Mouse (Mus musculus) heart, adult 8-10 months (tissue): ENCODE measurements around the gene Bak1. TPM values are rescaled to one million over a fixed set of nuclear protein-coding genes. Genes with fewer than 3 reads are reported as not detected.

Experiments used
- DNase-seq: peaks from one replicate; pipeline ENCODE4 v3.0.0; 2022; ENCODE audit warnings: low spot score
- total RNA-seq, 4 experiments: library from RNA; stranded (reverse); gene quantifications; 2 replicates each; pipeline ENCODE4 v1.2.4; 2022

Bak1 gene
- total RNA-seq, 4 experiments from 2014 or later: 11.0 to 15.9 (median 13.7) TPM

DNA sequence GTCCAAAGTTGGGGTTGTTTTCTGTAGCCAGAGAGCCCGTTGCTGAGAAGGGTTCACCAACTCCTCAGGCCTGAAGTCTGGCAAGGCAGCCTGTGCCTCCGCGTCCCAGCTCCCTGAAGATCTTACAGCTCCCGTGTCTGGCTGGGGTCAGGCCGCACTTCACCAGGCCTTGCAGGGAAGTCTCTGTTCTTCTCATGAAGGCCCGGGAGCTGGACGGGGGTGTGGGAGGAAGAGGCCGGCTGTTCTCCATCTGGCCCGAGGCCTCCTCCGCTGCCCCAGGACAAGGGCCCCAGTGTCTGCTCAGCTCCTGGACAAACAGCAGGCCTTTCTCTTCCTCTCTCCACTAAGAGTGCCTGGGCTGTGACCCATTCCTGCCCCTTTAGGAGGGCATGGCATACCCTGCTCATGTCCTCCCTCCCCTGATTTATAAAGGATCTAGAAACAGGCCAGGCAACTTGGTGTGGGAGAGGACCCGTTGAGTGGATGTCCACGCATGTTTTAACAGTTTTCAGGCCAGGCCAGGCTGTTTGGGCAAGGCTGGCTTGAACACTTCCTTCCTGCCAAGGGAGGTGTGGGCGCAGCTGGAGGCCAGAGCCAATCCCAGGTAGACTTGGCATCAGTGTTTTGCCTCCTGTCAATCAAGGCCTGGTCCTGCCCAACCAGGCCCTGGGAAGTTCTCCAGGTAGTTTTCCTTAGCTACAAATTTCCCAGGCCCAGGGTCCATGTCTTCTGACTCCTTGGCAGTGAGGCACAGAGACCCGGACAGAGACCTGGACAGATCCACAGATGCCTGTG lies 19.8 kb upstream of the Bak1 start:
- DNase-seq: no peak

DNA sequence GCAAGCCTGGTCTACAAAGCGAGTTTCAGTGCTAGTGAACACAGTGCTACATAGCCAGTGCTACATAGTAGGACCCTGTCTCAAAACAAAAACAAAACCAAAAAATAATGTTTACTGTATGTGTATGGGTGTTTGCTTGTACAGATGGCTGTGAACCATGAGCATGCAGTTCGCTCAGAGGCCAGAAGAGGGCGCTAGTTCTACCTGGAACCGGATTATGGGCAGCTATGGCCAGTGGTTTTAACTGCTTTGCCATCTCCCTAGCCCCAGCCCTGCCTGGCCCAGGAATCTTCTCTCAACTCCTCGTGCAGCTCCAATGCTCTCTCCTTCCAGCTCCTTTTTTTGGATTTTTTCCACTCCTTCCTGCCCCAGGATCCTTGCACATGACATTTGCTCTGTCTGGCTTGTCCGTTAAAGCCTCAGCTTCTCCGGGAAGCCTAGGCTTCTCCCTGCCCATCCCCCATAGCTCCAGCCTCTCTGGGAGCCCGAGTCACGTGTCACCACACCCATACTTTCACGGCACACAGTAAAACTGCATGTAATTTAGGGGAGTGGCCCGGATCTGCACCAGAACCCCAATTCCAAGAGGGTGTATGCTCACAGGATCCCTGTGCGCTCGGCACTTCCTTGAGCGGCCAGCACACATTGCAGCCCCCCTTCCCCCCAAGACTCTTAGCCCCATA lies 19.1 kb upstream of the Bak1 start:
- no peak for DNase-seq

DNA sequence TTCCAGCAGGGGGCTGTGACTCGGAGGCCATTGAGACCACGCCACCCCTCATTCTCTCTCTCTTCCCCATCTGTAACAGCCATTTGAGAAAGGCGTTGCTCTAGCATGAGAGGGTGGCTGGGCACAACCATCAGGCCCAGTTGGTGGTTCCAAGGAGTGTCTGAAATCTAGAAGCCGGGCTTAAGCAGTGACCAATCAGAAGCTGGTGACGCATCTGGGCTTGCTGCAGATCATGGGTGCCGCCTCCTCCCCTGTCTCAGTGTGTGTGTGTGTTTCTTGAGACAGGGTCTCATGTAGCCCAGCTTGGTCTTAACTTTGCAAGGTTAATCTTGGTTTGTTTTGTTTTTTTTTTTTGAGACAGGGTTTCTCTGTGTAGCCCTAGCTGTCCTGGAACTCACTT lies 16.4 kb upstream of the Bak1 start:
- DNase-seq: no peak

DNA sequence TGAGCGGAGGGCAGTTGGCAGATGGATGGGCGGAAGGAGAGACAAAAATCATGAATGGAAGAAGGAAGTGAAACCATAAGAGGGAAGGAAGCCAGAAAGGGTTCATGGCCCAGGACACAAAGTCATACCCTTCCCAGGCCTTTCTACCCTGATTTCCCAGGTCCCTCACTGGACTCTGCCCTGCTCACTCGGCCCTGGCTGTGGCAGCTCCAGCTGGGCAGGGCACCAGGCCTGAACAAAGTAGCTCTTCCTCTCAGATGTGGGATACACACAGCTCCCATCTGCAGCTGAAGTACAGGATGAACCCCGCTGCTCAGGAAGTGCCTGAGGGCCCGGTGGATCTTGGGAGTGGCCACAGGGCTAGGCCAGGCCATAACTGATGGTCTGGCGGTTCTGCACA lies 14.0 kb upstream of the Bak1 start:
- DNase-seq: no peak

DNA sequence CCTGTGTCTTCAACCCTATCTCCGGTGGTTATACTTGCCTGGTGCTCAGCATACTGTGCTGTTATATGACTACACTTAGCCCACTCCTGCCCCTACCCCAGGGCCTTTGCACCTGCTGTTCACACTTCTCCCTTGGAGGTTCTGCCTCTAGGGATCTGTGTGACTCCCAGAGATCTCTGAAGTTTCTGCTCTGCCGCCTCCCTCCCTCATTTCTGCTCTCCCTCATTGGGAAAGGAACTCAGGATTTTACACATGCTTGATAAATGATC lies 12.9 kb upstream of the Bak1 start:
- DNase-seq: no peak

DNA sequence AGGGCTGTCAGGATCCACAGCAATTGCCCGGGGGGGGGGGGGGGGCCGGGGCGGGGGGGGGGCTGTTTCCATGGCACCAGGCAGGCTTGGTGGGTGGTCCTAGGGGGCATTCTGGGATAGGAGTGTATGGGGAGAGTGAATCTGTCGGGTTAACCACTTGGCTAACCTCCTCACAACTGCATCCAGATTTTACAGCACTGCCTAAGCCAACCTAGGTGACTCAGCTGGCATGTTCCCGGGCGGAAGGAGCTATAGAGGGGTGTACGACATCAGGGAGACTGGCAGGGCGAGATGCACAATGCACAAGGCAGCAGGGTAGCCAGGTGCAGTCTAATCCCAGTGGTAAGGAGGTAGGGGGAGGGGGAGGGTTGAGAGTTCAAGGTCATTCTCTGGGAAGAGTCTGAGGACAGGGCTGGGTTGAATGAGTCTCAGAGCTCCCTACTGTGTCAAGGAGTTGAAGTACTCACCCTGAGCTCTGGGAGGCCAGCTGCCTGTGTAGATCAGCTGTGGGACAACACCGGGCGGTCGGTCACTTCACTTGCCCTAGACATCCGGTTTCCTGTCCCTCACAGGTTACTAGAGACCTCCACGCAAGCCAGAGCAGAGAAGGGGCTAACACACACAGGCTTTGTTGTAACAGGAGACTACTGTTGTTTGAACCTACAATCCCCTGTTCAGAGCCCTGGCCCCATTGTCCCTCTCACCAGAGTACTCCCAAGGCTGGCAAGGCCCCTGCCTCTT lies 12.4 kb upstream of the Bak1 start:
- no peak for DNase-seq

DNA sequence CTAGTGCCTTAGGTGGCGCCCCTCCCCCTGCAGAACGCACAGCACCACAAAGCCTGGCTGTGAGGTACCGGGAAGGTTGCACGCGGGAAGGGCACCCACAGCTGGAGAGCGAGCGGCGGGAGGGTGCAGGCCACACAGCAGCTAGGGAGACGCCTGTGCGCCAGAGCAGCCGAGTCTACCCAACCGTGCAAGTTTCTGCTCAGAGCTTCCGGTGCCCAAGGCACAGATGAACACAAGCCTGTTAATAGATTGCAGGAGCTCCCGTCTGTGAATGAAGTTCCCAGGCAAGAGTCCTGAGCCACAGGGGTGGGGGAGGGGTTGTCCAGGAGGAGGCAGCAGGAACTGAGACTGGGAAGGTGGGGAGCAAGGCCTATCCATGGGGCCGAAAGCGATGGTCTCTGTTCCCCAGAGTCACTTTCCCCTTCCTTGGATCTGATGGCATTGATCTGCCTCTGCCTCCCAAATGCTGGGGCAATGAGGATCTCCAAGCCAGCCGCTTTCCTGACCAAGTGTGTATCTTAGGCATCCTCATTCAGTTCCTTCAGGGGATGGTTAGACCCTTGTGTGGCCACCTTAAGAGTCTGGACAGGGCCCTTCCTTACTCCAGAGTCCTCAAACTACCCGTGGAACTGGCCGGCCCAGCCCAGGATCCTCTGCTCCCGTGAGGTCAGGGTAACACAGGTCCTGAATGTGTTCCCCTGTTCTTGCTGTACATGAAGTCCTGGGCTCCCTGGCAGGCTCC lies 11.7 kb upstream of the Bak1 start:
- DNase-seq: no peak

DNA sequence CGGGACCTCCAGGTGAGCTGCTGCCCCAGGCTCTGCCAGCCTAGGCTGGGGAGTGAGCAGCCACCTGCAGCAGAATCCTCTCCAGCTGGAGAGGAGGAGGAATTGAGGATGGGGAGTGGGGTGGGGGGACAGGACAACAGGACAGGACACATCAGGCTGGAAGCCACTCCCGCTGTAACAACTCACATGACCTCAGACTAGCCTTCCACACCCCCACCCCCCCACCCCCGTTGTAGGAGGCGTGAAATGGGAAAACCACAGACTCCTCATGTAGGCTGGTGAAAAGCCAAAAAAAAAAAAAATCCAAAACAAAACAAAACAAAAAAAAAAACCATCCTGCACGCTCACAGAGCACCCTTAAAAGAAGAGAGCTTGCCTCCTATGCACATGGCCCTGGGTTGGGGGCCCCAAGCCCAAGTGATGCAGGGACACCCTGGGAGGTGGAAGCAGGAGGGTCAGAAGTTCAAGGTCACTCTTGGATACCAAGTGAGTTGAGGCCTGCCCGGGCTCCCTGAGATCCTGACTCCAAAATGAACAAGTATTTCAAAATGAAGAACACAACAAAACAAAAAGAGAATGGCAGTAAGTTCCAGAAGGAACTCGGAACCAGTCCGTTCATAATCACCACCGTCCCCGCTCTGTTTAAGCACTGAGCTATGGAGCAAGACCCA lies 10.8 kb upstream of the Bak1 start:
- DNase-seq: no peak

DNA sequence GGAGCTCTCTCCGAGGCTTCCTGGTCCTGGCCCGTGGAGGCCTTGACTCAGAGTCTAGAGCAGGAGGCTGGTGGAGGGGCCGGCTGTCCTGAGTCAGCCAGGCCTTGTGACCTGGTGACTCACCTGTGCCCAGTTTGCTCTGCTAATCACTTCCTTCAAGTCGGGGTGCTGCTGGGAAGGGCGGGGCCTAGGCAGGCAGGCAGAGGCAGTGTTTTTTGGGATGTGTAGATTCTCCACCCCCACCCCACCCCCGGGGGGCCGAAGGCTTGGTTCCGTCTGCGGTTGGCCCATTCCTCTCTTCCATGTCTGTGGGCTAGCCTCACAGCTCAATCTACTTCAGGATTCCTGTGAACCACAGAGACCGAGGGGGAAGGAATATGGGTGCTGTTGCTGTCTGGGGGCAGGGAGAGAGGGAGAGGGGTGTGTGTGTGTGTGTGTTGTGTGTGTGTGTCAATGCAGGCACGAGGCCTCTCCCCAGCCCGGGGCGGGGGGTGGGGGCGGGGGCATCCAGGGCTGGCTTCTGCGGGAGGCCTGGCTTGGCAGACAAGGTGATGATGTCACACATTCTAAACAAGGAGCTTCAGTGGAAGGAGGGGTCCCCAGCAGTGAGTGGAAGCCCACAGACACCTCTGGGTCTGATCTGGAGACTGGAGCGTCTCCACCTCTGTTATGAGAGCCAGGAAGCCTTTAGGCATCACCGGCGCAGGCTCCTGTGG lies 9.7 kb upstream of the Bak1 start:
- DNase-seq: no peak

DNA sequence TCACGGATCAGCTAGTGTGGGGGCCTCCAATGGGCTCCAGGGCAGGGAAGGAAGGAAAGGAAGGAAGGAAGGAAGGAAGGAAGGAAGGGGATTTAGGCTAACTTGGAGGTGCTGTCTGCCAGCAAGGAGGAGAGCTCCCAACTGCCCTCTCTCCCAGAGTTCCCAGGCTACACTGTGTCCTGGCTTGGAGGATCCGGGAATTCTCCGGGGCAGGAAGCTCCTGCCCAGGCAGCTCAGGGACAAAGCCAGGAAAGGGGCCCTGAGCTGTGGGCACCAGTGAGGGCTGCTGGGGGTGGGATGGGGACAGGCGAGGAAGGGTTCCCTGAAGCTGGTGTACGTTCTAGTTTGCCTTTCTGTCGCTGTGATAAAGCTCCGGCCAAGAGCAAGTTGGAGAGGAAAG lies 7.7 kb upstream of the Bak1 start:
- DNase-seq: no peak

DNA sequence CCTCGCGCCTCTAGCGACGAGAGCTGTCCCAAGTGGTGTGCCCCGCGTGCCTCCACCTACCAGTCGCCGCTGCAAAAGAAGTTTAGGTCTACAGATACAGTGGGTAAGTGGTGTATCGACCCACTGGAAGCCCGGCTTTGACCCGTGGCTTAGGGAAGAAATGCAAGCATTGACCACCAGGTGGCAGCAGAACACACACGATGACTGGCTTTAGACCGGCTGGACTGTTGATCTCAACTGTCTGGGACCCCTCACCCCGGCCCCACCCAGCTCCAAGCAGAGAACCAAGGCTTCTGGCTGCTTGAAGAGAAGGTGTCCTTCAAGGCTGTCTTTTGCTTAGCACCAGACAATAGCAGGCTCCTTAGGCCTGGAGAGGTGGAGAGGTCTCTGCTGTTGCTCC lies 4.1 kb upstream of the Bak1 start:
- DNase-seq: peak; percentile 84

DNA sequence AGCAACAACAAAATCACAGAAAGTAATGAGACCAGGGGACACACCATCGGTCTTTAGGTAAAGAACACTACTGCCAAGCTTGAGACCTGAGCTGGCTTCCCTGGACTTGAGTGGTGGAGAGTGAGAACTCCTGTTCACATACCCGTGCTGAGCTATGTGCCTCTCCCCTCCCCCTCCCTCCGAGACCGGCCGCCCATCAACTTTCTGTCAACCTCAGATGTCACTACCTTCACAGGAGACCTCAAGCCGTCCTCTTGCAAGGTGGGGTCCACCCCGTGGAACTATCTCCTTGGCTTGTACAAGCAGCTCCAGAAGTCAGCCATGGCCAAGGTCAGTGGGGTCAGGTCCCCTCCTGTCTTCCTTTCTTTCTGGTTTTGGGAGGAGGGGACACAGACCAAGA lies 3.5 kb upstream of the Bak1 start:
- no peak for DNase-seq

DNA sequence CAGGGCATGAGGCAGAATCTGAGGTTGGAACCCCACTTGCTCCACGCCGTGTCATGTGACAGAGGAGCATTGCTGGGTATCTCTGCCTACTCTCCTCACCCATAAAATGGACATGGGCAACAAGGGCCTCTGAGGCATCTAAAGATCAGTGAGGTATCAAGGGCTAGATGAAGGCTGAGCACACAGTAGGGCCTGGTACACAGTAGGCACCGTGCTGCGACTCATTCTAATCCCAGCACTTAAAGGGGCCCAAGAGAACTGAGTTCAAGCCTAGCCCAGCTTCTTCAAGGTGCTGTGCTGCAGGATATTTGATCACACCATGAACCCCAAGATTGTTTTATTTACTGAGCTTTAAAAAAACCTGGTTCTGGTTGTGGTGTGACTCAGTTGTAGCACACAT lies 2.1 kb upstream of the Bak1 start:
- no peak for DNase-seq

DNA sequence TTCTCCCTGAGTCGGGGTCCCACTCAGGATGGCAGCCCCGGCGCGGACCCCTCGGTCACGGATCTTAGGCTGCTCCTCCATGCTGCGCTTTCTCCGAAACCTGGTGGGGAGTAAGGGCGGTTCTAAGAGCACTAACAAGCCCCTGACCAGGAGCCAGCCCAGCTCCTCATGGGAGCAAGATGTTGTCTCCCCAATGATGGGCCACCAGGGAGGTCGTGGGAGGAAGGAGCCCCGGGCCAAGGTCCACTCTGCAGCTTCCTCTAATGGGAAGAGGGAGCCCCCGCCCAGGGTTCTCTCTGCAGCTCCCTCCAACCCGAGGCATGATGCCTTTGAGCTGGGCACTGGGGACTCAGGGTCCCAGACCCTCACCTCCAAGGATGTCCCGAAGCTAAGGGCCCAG lies 622 bp upstream of the Bak1 start:
- DNase-seq: no peak

DNA sequence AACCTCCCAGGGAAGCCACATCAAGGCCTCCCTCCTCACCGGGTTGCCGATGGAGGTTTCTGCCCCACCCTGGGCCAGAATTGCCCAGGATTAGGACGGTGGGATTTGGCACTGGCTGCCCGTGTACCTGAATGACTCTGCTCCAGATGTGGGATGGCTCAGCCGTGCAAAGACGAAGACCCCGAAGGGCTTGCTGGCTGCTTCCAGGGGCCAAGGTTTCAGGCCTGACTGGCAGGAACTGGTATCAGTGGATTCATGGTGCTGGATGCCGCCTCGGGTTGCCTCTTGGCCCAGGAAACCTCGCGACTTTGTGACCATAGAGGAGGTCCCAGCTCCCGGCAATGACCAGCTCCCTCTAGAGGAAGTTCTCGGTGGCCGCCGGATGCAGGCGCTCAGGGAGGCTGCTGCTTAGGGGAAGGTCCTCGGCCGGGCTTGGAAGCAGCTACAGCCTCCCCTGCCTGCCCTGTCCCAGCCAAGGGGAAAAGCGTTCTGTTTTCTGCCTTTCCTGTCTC lies 469 bp downstream of the Bak1 start:
- DNase-seq: peak; percentile 93

DNA sequence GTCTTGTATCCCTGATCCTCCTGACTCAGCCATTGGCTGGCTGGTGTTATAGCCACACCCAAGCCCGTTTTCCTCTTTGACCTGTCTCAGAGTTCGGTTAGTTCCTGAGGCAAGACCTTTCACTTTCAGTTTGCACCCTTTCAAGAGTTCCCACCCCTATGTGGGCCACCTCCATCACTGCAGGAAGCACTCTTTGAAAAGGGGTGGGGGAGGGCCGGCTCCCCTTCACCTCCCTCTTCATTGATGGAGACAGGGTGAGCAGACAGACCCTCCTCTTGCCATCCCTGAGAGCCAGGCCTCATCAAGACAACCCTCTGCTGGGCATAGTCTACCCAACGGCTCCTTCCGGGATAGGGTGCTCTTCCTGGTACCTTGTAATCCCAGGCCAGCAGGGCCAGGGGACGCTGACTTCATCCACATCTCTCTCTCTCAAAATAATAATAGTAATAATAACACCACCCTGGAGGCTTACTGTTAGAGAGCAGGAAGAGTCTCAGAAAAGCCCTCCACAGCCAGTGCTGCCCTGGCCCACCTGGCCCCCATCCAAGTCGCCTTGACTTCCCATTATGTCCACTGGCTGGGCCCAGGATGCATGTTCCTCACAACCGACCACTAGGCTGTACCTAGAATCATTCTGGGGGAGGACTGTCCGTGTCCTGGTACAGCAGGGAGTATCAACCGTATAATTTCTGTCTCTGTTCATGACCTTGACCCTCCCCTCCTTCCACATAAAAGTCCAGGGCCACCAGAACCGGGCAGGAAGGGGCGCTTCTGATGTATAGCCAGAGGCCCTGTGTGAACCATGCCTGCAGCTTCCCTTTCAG lies 1.1 kb downstream of the Bak1 start:
- DNase-seq: peak; percentile 58

DNA sequence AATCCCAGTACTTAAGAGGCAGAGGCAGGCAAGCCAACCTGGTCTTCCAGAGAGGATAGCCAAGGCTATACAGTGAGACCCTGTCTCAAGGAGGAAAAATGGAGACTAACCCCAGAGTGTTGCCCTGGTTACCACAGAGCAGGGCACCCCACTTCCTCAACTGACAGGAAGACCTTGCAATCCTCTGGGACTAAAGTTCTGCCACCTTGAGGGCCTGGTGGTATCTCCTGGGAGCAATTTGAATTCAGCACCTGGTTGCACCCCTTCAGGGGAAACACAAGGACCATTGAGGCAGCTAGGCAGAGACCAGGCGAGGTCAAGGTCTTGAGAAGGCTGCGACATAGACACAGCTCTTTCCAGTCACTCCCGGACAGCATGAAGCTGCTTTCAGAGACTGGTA lies 2.9 kb downstream of the Bak1 start:
- DNase-seq: no peak

DNA sequence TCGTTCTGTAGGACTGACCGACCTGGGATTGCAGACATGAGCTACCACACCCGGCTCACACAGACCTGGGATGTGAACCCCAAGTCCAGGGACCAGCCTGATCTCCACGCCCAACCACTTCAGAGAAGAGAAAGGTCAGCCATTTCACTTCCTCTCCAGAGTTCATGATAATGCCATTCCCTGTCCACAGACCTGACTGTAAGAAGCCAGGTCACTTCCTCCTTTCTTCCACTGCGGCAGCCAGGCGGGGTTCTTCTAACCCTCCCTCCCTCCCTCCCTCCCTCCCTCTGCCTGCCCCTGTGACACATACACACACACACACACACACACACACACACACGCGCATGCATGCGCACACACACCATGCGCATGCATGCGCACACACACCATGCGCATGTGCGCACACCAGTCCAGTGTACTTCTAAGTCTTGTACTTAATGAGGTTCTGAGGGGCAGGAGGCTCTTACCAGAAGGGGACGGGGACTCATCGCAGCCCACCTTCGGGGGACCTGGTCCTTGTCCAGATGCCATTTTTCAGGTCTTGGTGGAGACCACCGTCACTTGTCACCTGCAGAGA lies 3.4 kb downstream of the Bak1 start:
- no peak for DNase-seq

DNA sequence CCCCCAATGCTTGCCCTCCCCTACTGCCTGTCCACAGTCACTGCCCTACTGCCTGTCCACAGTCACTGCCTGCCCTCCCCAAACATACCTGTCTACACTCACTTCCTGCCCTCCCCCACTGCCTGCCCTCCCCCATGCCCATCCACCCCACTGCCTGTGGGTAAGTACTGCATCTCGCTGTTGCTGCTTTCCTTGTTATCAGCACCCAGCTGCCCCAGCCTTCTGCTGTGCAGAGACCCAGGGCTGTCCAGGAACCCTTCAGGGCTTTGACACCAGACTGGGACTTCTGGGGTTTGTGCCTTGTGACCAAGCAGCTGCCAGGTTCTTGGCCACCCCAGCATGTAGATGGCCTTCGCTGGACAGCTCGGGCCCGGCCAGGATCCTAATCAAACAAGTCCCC lies 5.5 kb downstream of the Bak1 start:
- no peak for DNase-seq

DNA sequence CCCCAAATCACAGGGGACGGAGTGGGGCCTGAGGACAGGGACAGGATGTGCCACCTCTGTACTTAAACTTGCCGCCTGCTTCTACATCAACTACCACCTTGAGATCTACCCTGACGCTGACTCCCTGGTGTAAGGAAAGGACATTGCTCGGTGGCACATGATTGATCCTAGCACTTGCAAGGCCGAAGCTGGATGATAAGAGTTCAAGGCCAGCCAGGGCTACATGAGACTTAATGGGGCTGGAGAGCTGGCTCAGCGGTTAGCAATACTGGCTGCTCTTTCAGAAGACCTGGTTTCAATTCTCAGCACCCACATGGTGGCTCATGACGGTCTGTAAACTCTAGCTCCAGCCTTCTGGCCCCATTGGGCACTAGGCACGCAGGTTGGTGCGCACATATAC lies 7.1 kb downstream of the Bak1 start:
- DNase-seq: no peak
